Mouse (Mus musculus): ENCODE data around the gene L1cam.

- TF ChIP-seq CTCF (IDR thresholded peaks at IDR 0.05; ENCODE audit: borderline replicate concordance, insufficient read depth, low read depth, low read length) = no peak
- TF ChIP-seq POLR2A (IDR thresholded peaks at IDR 0.05; ENCODE audit: borderline replicate concordance, insufficient read depth, low read length) = no peak
These were observed 60.2 kb downstream of the L1cam start for GRCm38 (mm10) chrX:73835731-73836130.

Data from cerebellum, adult 2 months (tissue).